Mouse (Mus musculus) lung, postnatal 4 days (tissue): ENCODE results near the gene Syvn1.

Experiments used
- DNase-seq, 2 experiments: peaks; one replicate each; pipeline ENCODE4 v3.0.0; 2021

The Syvn1 gene

DNA sequence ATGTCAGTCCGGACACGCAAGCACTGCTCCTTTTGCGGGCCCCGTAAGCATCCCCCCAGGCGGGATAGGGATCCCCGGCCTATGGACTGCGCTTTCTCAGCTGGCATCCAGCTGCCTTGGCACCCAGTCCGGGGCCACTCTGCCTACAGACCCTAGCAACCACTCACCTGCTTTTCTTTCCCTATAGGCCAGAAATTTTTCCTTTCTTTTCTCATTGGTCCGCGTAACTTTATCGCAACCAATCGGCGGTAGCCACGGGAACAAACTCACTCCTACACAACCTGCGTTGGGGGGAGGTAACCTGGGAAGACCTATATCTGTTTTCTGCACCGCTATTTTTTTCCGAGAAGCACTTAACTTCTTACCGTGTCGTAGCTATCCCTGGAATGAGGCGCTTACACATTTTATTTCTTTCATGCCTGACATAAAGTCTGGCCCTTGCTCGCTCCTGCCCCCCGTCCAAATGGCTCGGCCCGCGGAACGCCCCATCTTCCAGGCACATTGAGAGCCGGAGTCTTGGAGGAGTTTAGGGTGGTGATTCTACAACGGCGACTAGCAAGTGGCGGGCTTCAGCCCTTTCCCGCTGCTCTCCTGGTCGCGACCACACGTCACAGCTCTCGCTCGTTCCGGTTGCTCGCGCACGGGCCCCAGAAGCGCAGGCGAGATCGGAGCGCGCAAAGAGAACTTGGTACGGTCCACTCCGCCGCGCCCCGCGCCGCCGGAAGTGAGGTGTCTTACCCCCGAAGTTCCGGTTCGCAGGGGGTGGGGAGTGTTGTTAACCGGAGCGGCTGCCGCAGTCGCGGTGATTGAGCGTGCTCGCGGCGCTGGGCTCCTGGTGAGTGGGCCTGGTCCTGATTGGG is at the start of gene Syvn1:
Gene Syvn1, plus strand, starts transcription at position 283 of the 860 bp plus-strand sequence.
- peak; percentile 91 for DNase-seq

DNA sequence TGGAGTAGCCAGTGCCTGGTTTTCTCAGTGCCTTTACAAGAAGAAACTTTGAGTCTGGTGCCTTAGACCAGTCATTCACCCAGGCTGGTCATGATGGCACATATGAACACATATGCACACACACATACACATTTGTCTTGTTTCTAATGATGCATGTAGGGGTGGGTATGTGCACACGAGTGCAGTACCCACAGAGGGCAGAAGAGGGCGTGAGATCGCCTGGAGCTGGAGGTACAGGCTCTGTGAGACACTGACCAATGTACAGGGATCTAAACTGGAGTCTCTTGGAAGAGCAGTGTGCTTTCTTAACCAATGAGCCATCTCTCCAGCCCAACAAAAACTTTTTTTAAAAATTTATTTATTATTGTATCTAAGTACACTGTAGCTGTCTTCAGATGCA is 48.2 kb upstream of the Syvn1 start:
- DNase-seq = no peak

DNA sequence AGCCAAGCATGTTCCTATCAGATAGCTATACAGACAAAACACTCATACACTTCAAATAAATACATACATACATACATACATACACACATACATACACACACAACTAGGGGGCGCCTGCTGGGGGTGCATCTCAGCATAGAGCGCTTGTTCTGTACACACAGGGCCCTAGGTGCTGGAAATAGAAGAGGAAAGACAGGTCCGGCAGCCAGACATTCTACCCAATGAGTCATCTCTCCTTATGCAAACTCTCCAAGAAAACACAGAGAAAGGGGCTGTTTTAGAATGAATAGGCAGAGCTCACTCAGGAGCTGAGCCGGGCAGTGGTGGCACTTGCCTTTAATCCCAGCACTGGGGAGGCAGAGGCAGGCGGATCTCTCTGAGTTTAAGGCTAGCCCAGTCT is 46.4 kb upstream of the Syvn1 start:
- no peak for DNase-seq

DNA sequence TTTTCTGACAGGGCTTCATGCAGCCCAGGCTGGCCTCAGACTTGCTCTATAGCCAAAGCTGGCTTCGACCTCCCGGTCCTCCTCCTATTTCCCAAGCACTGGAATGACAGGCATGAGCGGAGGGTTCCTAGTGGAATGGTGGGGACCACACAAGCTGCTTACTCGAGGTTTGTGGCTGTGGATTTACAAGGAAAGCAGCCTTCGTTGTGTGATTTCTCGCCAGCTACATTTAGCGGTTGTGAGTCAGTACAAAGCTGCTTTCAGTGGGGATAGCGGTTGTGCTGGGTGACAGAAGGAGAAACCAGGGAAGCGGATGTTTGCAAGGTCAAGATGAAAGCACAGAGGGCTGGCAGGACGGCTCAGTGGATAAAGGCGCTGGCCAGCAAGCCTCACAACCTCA is 40.8 kb upstream of the Syvn1 start:
- DNase-seq = no peak

DNA sequence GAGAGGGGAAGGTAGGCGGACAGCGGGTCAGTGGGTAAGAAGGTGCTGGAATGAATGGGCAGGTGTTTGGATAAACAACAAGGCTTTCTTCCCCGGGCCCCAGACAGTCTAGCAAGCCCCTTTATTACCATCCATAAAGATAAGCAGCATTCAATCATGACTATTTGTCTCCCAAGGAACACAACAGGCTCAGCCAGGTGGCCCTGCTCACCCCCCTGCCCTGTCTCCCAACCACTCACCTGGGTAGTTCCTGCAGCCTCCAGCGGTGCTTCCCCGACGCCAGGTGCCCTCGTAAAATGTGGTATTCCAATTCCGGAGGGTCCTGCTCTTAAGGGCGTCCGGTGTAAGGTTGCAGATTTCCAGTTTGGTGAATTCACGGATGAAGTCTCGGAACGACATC is 39.4 kb upstream of the Syvn1 start:
- DNase-seq = no peak

DNA sequence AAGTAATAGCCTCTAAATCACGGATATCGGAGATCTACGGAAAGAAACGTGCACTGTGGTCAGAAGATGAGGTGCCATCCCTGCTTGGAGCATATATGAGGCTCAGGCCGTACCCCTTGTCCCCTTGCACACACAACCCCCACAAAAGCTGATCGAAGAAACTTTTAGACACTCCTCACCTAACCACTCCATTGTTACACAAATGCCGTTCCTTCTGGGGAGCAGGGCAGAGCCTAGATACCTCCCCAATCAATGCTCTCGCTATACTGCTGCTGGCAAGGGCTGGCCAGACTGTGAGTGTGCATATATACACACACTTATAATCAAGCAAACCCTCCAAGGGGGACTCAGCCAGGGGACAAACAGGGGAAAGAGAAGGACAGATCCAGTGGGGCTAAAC is 37.2 kb upstream of the Syvn1 start:
- no peak for DNase-seq

DNA sequence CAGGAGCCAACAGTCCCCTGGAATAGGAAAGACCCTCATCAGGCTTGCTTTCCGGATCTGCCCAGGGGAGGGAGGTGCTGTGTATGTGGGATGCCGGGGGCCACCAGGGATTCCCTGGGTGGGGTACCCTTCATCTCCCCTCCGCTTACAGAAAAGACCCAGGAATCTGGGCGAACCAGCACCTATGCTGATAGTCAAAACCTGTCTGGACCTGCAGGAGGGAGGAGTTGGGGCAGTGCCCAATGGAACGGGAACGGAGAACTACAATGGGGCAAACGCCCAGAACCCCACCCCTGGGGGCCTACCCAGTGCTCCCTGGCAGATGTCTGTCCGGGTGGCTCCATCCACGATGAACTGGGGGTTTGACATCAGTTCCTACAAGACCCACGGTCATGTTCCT is 32.7 kb upstream of the Syvn1 start:
- no peak for DNase-seq

DNA sequence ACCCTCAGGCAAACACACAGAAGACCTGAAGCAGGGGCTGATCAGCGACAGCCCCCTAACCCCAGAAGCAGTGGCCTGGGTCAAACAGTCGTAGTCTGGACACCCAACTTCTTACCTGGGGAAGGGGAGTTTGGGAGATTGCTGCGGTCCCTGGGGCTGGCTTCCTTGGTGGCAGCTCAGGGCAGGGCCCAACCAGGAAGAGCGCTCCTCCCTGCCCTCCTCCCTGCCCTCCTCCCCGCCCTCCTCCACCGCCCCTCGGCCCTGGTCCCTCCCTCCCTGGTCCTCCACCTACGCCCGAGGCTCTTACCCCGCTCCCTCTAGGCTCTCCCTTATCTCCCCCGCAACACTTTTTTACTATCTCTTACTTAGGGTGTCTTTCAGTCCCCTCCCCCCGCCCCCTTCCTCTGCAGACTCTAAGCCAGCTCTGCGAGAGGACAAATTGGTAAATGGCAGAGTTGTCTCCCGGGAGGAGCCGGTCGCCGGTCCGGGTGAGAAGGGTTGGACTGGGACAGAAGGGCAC is 31.3 kb upstream of the Syvn1 start:
- DNase-seq = peak; percentile 66 to 67

DNA sequence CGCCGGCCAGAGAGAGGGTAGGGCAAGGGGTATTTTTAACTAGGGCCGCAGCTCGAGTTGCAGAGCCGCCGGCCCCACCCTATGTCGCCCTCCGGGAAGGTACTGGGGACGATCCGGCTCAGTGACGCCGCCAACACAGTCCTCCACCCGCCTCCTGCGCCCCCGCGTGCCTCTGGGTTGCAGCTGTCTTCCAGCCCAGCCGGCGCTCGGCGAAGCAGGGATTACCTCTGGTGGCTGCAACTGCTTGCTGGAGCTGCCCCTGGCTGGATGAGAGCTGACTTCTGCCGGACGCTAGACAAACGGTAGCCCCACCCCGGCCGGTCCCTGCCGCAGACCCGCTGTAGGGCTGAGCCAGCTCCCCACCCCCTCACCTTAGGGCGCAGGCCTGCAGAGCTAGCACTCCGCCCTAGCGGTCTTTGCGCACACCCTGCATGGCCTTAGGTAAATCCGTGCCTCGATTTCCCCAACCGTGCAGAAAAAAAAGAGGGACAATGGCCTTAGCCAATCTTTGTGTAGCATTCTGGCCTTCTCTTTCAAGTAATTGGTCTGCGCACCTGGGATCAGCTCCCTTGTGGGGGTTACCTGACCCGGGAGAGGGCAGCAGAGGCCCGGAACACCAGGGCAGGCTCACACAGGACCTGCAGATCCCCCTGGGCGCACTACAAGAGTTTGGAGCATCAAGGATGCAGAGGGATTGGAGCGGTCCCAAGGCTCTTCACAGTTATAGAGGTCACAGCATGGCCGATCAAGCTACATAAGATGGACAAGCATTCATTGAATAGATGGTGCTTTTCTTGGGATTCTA is 30.7 kb upstream of the Syvn1 start, which contains the start of gene Capn1:
Gene Capn1, minus strand, starts transcription at position 387 of the 805 bp plus-strand sequence.
- DNase-seq = peak; percentile 84 to 85

DNA sequence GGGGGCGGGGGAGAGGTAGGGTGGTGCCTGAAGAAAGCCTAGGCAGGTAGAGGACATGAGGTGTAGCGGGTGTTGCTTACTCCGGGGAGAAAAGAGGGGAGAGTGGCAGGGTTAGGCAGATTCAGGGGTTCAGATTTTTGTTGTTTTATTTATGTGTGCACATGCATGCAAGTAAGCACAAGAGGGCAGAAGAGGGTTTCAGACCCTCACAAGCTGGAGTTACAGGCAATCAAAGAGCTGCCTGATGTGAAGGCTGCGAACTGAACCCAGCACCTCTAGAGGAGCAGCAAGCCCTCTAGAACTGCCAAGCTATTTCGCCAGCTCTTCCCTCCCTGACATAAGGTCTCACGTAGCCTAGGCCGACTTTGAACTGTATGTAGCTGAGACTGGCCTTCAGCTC is 29.8 kb upstream of the Syvn1 start:
- no peak for DNase-seq

DNA sequence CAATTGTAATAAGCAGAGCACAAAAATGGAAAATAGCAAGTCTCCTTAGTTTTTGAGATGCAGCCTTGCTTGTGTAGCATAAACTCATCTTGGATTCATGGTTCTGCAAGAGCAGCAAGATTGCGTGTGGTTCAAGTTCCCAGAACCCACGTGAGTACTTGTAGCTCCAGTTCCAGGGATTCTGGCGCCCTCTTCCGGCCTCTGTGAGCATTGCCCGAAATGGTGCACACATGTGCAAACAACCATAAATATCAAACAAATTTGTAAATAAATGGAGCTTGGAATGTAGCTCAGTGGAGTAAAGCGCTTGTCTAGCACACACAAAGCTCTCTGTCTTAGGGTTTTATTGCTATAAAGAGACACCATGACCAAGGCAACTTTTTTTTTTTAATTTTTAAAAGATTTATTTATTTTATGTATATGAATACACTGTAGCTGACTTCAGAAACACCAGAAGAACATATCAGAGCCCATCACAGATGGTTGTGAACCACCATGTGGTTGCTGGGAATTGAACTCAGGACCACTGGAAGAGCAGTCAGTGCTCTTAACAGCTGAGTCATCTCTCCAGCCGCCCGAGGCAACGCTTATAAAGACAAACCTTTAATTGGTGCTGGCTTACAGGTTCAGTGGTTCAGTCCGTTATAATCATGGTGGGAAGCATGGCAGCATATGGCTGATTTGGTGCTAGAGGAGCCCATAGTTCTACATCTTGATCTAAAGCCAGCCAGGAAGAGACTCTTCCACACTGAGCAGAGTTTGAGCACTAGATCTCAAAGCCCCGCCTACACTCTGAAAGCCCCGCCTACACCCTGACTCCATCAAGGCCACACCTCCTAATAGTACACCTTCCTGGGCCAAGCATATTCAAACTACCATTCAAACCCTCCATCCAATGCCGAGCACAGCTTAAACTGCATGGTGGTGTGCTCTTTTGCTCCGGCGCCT is 28.0 kb upstream of the Syvn1 start:
- peak; percentile 87 to 91 for DNase-seq

DNA sequence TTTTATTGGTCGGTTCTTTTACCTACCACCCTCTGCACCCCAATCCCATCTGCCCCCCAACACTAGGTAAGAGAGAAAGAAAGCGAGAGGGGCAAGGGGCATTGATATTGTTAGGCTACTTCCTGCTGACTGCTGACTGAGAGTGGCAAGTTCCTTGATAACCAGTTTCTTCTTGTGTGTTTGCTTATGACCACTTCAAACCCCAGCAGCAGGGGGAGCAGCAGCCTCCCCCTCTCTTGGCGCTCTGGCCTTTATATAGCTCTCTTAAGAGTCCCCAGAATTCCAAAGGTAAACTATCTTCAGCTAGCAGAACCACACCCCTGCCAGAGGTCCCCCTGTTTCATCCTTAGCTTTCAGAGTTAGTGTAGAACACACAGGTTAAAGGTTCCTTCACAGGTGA is 26.1 kb upstream of the Syvn1 start:
- DNase-seq = no peak

DNA sequence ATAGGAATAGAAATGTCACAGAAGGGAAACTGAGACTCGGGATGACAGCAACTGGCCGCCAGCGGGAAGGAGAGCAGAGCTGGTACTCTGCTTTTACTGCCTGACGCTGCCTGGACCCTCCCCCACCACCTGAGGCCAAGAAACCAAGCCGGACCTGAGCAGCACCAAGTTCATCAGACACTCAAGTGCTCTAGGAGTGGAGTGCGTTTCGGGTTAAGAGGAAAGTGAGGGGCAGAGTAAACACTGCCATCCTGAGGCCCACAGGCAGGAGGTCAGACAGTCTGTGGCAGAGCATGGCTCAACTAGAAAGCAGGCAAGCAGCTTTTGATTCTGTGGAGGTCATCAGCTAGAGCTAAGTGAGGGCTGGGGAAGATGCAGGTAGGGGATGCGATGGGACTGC is 23.3 kb upstream of the Syvn1 start:
- DNase-seq = peak; percentile 22 to 50

DNA sequence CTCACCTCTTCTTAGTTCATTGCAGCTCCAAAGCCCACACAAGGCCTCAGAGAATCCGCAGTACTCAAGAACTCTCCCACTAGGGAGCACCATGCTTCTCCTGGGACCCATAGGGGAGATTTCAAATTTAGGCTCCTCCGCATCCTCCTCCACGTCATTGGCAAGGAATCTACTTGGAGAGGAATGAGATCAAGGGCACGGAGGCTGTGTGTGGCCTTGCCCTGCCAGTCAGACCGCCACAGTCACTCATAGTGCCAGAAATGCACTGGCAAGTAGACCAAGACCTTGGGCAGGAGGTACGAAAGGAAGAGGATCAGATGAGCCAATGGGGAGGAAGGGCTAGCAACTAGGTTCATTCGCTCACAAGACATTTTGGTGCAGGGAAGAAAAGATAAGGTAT is 22.4 kb upstream of the Syvn1 start:
- DNase-seq = no peak

DNA sequence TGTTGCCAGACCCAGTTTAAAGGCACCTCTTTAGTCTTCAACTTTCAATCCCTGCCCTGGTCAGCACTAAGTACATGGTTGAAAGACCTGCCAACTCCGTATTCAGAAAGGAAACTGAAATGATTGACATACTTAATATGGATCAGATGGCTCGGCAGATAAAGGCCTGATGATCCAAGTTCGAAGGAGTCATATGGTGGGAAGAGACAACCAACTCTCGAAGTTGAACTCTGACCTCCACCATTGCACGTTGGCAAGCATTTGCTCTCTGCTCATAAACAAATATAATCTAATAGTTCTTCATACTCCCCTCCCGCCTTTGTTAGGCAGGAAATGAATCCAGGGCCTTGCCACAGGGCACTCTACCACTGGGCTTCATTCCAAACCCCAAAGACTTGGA is 17.4 kb upstream of the Syvn1 start:
- peak in 1 of 2 experiments; percentile 34 for DNase-seq

DNA sequence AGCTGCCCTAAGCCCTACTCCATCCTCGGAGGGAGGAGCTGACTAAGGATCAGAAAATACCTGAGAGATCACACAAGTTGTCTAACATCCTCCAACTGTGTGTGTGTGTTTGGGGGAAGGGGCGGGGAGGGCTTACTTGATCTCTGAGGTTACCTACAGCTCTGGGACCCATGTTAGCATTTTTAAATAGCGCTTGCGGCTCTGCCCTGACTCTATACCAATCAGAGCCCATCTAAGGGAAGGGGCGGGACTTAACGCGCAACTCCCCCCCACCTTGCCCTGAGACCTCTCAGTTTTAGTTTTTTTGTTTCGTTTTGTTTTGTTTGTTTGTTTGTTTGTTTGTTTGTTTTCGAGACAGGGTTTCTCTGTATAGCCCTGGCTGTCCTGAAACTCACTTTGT is 16.9 kb upstream of the Syvn1 start:
- no peak for DNase-seq

DNA sequence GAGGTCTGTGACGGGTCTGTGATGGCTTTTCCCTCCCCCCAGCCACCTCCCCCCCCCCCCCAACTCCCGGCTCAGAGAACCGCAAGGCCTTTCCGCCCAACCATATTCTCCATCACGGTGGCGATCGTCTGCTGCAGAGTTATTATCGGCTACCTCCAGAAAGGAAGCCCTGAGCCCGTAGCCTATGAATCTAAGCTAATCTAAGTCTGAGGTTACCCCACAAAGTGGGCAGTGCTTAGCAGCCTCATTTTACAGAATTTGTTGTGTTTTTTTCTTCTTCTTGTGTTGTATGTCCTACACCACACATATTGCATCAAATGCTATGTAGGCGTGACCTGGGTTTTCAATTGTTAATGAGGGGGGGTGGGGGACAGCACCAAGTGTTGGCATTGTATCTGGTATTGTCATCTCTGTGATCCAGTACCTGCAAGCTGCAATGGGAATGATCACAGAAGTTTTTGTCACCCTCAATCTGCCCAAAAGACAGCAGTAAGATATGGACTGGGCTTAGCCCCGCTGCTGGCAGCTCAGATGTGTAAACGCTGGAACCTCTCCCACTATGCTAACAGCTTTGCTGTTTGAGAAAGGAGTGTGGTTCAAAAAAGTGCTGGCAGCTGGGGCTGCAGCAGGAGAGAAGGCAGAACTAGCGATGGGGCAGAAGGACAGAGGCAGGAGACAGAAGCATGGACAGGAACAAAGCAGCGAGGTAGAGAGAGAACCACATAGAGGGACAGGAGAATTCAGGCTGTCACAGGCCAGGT is 15.7 kb upstream of the Syvn1 start:
- no peak for DNase-seq

DNA sequence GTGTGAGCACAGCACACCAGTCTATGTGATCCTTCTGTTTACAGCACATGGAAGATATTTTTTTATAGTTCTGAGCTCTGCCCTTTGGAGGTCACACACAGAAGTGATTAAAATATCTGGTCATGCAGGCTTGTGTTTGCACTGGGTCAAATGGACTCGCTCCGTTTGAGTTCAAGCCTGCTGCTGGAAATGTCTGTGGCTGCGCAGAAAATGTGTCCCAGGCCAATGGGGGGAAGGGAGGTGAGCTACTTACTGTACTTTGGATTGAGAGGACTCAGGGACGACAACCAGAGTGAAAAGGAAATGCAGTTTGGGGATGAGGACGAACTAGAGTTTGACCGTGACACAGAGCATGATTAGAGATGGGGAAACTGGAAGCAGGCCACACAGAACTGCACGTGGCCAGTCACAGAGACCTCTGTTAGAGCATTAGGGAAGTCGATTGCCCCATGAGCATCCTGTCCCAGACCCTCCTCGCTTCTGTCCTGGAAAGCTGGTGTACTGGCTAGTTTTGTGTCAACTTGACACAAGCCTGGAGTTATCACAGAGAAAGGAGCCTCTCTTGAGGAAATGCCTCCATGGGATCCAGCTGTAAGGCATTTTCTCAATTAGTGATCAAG is 10.3 kb upstream of the Syvn1 start:
- no peak for DNase-seq

DNA sequence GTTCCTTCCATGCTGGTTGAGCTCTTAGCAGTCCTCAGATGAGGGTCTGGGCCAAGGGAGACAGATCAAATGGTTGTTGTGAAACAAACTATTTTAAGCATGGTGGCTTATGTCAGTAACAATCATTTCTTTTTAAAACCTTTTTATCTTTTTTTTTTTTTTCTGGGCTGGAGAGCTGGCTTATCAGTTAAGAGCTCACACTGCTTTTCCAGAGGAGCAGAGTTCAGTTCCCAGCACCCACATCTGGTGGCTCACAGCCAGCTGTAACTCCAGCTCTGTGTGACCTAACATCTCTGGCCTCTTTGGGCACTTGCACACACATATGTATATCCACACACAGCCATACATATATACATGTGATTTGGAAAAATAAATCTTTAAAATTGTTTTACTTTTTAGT is 8.7 kb upstream of the Syvn1 start:
- DNase-seq = no peak

DNA sequence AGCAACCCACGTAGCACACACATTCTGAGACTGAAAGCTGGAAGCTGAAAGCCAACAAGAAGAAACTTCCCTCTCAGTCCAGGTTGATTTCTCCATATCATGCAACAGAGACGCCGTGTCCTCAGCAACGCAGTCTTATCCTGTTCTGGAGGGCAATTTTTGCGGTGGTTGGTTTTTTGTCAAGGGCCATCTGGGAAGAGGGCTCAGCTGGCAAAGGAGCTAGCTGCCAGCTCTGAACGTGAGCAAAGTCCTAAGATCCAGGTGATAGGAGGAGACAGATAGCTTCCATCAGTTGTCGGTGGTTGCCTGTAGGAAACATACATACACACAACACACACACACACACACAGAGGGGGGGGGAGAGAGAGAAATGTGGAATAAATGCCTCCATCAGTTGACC is 8.1 kb upstream of the Syvn1 start:
- no peak for DNase-seq

DNA sequence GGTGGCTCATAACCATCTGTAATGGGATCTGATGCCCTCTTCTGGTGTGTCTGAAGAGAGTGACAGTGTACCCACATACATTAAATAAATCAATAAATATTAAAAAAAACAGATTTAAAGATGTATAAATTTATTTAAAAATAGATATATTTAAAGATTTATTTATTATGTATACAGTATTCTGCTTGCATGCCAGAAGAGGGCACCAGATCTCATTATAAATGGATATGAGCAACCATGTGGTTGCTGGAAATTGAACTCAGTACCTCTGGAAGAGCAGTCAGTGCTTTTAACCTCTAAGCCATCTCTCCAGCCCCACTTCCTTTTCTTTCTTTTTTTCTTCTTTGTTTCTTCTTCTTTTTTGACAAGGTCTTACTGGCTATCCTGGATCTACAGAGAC is 6.4 kb upstream of the Syvn1 start:
- no peak for DNase-seq
